Mouse (Mus musculus) myocyte (in vitro differentiated cells): Measurements from ENCODE around the gene Flvcr1.

ENCODE experiments used
- CEBPB ChIP-seq: IDR thresholded peaks from 2 replicates; pipeline ENCODE4 v1.6.1; 2011; ENCODE audit warnings: mild to moderate bottlenecking, moderate library complexity; ENCODE audit not compliant: poor library complexity, insufficient read depth, severe bottlenecking
- E2F4 ChIP-seq: IDR thresholded peaks from one replicate; pipeline ENCODE4 v1.6.1; 2011; ENCODE audit warnings: mild to moderate bottlenecking, control low read depth, moderate library complexity; ENCODE audit not compliant: insufficient read depth
- MAX ChIP-seq: IDR thresholded peaks from one replicate; pipeline ENCODE4 v1.6.1; 2011; ENCODE audit warnings: low read depth, mild to moderate bottlenecking, control low read depth
- MYOD1 ChIP-seq, 3 experiments: IDR thresholded peaks; one replicate each; pipeline ENCODE4 v1.6.1; 2011; ENCODE audit warnings: control low read depth in 2 of 3, low read depth in 2 of 3, mild to moderate bottlenecking in 2 of 3, moderate library complexity in 1 of 3; ENCODE audit not compliant: insufficient read length in 2 of 3, control insufficient read depth in 1 of 3
- MYOG ChIP-seq, 3 experiments: IDR thresholded peaks; one replicate each; pipeline ENCODE4 v1.6.1; 2011; ENCODE audit warnings: control low read depth in 2 of 3, low read depth in 2 of 3, mild to moderate bottlenecking in 2 of 3; ENCODE audit not compliant: insufficient read length in 2 of 3, control insufficient read depth in 1 of 3, insufficient read depth in 1 of 3
- POLR2A ChIP-seq: IDR thresholded peaks from one replicate; pipeline ENCODE4 v1.6.1; 2011; ENCODE audit warnings: low read depth, mild to moderate bottlenecking, control low read depth, moderate library complexity; ENCODE audit not compliant: insufficient read length
- TCF12 ChIP-seq: IDR thresholded peaks from one replicate; pipeline ENCODE4 v1.6.1; 2011; ENCODE audit warnings: mild to moderate bottlenecking, control low read depth; ENCODE audit not compliant: poor library complexity, insufficient read depth, severe bottlenecking
- USF1 ChIP-seq: IDR thresholded peaks from one replicate; pipeline ENCODE4 v1.6.1; 2011; ENCODE audit warnings: low read depth, mild to moderate bottlenecking, control low read depth, moderate library complexity

GRCm38 (mm10) chr1:191075199-191075883, 49.4 kb upstream of the Flvcr1 start:
- TF ChIP-seq POLR2A, result no peak
- no peak for TF ChIP-seq USF1
- TF ChIP-seq MYOG (IDR thresholded peaks at IDR 0.05; ENCODE audit: control insufficient read depth in 1 of 3, insufficient read depth in 1 of 3, insufficient read length in 2 of 3, low read depth in 2 of 3), result no peak
- TF ChIP-seq E2F4, result no peak
- TF ChIP-seq TCF12, result no peak
- TF ChIP-seq CEBPB, result no peak
- TF ChIP-seq MAX, result no peak
- TF ChIP-seq MYOD1 (IDR thresholded peaks at IDR 0.05; ENCODE audit: control insufficient read depth in 1 of 3, insufficient read length in 2 of 3, low read depth in 2 of 3), result no peak
